Mouse (Mus musculus) heart, embryonic 11.5 days (tissue): Measurements from ENCODE around the gene Spata33. TPM values are rescaled to one million over a fixed set of nuclear protein-coding genes. Genes with fewer than 3 reads are reported as not detected.
A peak's percentile ranks its signal among the peaks of the same experiment; 100 is the strongest.
"Not testable (repeated sequence)": the region's sequence is repeated elsewhere in the genome, so short reads cannot be mapped to it uniquely, and the experiment has no call there.

Source experiments
- ATAC-seq: fragments of 200-750 bp; cut with Nextera tagmentation; replicated peaks from 2 replicates; pipeline ENCODE4 v1.8.0; 2017; ENCODE audit warnings: moderate library complexity; ENCODE audit not compliant: insufficient number of reproducible peaks, low FRiP score, low TSS enrichment
- H3K27ac ChIP-seq: fragments of 300-500 bp; sonication (generic); 2 replicates; pipeline ENCODE4 v1.5.1; 2014; ENCODE audit warnings: mild to moderate bottlenecking, low read depth, low read length
- H3K27me3 ChIP-seq: fragments of 300-500 bp; sonication (generic); 2 replicates; pipeline ENCODE4 v1.6.1; 2014; ENCODE audit warnings: mild to moderate bottlenecking, low read length, mixed read lengths; ENCODE audit not compliant: control insufficient read depth, insufficient read depth
- H3K36me3 ChIP-seq: fragments of 300-500 bp; sonication (generic); 2 replicates; pipeline ENCODE4 v1.6.1; 2014; ENCODE audit warnings: mild to moderate bottlenecking, low read length, moderate library complexity, mixed read lengths; ENCODE audit not compliant: control insufficient read depth, insufficient read depth
- H3K4me1 ChIP-seq: fragments of 300-500 bp; sonication (generic); 2 replicates; pipeline ENCODE4 v1.6.1; 2014; ENCODE audit warnings: low read length; ENCODE audit not compliant: control insufficient read depth, insufficient read depth
- H3K4me2 ChIP-seq: fragments of 300-500 bp; sonication (generic); 2 replicates; pipeline ENCODE4 v1.6.1; 2014; ENCODE audit warnings: mild to moderate bottlenecking, moderate library complexity
- H3K4me3 ChIP-seq: fragments of 300-500 bp; sonication (generic); 2 replicates; pipeline ENCODE4 v1.5.1; 2014; ENCODE audit warnings: low read depth, low read length
- H3K9ac ChIP-seq: fragments of 300-500 bp; sonication (generic); 2 replicates; pipeline ENCODE4 v1.6.1; 2014; ENCODE audit warnings: mild to moderate bottlenecking, low read depth, low read length, moderate library complexity
- H3K9me3 ChIP-seq: fragments of 300-500 bp; sonication (generic); replicated peaks from 2 replicates; pipeline ENCODE4 v1.6.1; 2016; ENCODE audit warnings: low read length; ENCODE audit not compliant: control insufficient read depth
- WGBS: fragments of 180-500 bp; shearing (Covaris S2); extraction: QIAGEN DNeasy Blood & Tissue Kit; methylation state at CpG from one replicate; pipeline ENCODE4 v1.1.7; 2014; ENCODE audit not compliant: insufficient replicate concordance; 5-methylcytosine and 5-hydroxymethylcytosine counted together
- polyA plus RNA-seq: library from polyadenylated mRNA; unstranded; fragments of >200 nt; fragmentation: Nextera tagmentation; extraction: Ambion mirVana; gene quantifications from 2 replicates; pipeline ENCODE4 v1.2.1, GENCODE M21; 2014

Spata33 gene
- polyA plus RNA-seq, 1 experiment from 2014 or later = 5.0 TPM

DNA sequence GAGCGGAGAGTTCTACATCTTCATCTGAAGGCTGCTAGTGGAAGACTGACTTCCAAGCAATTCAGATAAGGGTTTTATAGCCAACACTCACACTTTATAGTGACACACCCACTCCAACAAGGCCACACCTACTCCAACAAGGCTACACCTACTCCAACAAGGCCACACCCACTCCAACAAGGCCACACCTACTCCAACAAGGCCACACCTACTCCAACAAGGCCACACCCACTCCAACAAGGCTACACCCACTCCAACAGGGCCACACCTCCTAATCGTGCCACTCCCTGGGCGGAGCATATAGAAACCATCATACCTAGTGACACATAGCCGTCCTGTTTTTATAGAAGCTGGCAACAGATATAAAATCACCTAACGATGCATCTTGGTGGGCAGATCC is 15.6 kb upstream of the Spata33 start:
- not testable (repeated sequence) for H3K9me3 ChIP-seq, H3K4me1 ChIP-seq, H3K4me2 ChIP-seq, H3K27me3 ChIP-seq, ATAC-seq, H3K4me3 ChIP-seq, H3K9ac ChIP-seq, H3K27ac ChIP-seq, H3K36me3 ChIP-seq
- WGBS = 66% methylated on average over 5 of the region's 5 CpGs

DNA sequence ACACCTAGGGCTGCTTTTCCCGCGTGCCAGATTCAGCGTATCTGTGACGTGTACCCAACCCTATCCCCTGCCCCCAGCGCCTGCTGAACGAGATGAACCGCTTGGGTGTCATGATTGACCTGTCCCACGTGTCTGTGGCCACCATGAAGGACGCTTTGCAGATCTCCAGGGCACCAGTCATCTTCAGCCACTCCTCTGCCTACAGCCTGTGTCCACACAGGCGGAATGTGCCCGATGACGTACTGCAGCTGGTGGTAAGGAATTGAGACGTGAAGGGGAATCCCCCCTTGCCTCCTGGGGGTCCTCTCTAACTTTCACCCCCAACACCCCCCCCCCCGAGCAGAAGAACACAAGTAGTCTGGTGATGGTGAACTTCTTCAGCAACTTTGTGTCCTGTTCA is 12.8 kb upstream of the Spata33 start:
- ATAC-seq = no peak
- H3K9ac ChIP-seq = no peak overlapping the region
- H3K9me3 ChIP-seq = no peaks in the 10 kb centered on the region
- H3K36me3 ChIP-seq = no peaks in the 10 kb centered on the region
- H3K4me3 ChIP-seq = no peak overlapping the region
- 57% methylated on average over 14 of the region's 14 CpGs for WGBS
- H3K4me1 ChIP-seq = no peaks in the 10 kb centered on the region
- no peak overlapping the region for H3K27ac ChIP-seq
- peaks cover 3% of the 10 kb centered on the region; the same call in 1 of the 2 replicates for H3K27me3 ChIP-seq
- H3K4me2 ChIP-seq = no peak overlapping the region

DNA sequence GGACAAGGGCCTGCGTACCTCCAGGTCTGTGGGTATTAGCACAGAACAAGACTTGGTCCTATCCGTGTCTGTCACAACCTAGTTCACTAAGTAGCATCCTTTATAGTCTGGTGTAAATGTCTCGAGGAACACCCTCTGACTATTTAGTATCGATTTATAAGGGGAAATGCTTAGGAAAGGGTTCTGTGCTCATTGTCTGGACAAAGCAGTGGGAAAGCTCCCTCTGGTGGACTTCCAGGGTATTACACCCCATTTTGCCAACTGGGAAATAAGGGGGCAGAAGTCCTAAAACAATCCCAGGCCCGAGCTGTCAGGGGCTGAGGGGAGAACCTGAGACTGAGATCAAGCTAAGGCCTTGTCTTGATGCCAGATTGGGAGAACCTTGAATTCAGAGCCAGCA is 10.3 kb upstream of the Spata33 start:
- H3K4me2 ChIP-seq = no peak overlapping the region
- H3K4me3 ChIP-seq = no peak overlapping the region
- no peak overlapping the region for H3K27ac ChIP-seq
- ATAC-seq = no peak
- no peaks in the 10 kb centered on the region for H3K9me3 ChIP-seq
- peaks cover 3% of the 10 kb centered on the region; the same call in 1 of the 2 replicates for H3K27me3 ChIP-seq
- 36% methylated on average over 5 of the region's 5 CpGs for WGBS
- H3K36me3 ChIP-seq = peaks cover 7% of the 10 kb centered on the region
- H3K9ac ChIP-seq = no peak overlapping the region
- H3K4me1 ChIP-seq = no peaks in the 10 kb centered on the region

DNA sequence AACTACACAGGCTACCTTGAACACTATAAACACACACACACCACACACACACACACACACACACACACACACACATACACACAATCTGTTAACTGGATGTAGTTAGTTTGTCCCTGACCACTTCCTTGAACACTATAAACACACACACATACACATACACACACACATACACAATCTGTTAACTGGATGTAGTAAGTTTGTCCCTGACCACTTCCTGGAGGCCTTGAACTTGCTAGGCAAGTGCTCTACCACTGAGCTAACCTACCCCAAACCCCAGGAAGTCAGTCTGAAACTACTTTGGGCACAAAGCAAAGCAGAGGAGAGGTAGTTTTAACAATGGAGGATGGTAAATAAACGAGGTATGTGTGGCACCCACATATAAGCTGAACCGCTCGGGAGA is 9.1 kb upstream of the Spata33 start:
- WGBS = 88% methylated on average over 3 of the region's 3 CpGs
- Histone ChIP-seq H3K9ac (no peak overlapping the region), H3K27ac (no peak overlapping the region), H3K36me3 (peaks cover 13% of the 10 kb centered on the region), H3K4me3 (no peak overlapping the region), H3K4me2 (no peak overlapping the region), H3K4me1 (no peaks in the 10 kb centered on the region), H3K27me3 (peaks cover 3% of the 10 kb centered on the region; the same call in 1 of the 2 replicates), H3K9me3 (no peaks in the 10 kb centered on the region)
- no peak for ATAC-seq

DNA sequence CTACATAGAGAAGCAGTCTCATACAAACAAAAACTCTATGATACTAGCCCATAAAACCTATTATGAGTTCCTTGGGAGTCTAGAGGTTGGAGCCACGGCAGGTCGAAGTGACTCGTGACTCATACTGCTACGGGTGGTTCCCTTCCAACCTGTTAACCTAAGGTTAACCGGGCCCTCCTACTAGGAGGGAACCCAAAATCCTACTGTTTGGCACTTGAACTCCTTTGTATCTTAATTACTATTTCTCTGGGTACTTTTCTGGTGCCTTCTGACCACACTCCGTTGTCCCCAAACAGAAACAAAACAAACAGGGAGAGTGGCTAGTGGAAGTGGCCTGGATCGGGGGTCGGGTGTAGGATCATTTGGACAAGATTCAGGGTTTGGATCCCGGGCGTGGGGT is 756 bp upstream of the Spata33 start:
- peak overlapping the region; percentile 81 for H3K4me2 ChIP-seq
- H3K4me1 ChIP-seq = peaks cover 21% of the 10 kb centered on the region
- peaks cover 12% of the 10 kb centered on the region for H3K36me3 ChIP-seq
- 44% methylated on average over 10 of the region's 10 CpGs for WGBS
- ATAC-seq = no peak
- H3K4me3 ChIP-seq = peak overlapping the region; percentile 95
- no peak overlapping the region for H3K27ac ChIP-seq
- no peaks in the 10 kb centered on the region for H3K9me3 ChIP-seq
- H3K27me3 ChIP-seq = no peaks in the 10 kb centered on the region
- H3K9ac ChIP-seq = peak overlapping the region; percentile 96

DNA sequence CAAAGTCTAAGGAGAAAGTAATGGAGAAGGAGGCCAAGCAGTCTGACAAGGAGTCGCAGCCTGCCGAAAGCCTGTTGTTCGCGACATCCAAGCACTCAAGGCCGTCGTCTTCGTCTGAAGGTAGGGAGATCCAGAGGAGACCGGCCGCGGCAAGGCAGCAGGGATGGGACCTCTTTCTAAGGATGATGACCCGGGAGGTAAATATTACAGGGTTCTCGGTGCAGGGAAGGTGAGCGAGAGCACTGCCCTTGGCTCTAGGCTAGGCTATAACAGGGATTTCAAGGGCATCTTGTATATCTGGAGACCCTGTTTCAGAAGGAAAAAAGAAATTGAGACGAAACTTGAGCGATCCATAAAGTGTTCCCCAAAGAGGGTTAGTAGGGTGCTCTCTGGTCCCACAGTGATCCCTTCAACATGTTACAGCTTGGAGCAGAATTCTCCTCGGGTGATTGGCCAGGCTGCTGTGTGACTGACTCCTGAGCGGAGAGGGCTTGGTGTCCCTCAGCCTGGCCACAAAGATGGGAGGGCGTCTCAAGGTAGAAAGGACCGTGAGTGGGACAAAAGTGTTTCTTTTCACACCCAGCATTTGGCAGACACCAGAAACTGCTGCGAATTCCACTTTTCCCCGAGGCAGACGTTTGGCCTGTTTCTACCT is 613 bp downstream of the Spata33 start:
- H3K9me3 ChIP-seq = no peaks in the 10 kb centered on the region
- H3K4me1 ChIP-seq = peaks cover 21% of the 10 kb centered on the region
- no peaks in the 10 kb centered on the region for H3K27me3 ChIP-seq
- peak overlapping the region; percentile 42 for H3K27ac ChIP-seq
- peak overlapping the region; percentile 95 for H3K4me3 ChIP-seq
- 17% methylated on average over 22 of the region's 22 CpGs for WGBS
- ATAC-seq = no peak
- H3K9ac ChIP-seq = peak overlapping the region; percentile 96
- peak overlapping the region; percentile 81 for H3K4me2 ChIP-seq
- peaks cover 2% of the 10 kb centered on the region; the same call in 1 of the 2 replicates for H3K36me3 ChIP-seq

DNA sequence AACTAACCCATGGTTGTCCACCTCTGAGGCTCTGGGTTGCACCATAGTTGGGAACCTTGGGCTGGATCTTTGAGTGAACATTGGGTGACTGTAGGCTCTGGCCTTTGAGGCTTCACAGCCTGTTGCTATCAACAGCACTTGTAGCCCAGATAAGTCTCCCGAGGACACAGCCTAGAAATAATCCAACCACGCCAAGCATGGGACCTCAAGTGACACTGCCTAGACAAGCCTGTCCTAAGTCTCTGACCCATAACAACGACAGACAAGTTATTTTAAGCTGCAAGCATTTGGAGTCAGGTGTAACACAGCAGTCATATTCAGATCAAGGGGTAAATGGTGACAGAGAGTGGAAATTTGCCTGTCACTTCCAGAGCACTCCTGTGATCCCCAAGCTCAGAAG is 2.8 kb downstream of the Spata33 start:
- H3K4me2 ChIP-seq = peak overlapping the region; percentile 6; the same call in 1 of the 2 replicates
- no peak overlapping the region for H3K9ac ChIP-seq
- H3K36me3 ChIP-seq = 0 out of 2 replicates have a peak, but pooled peaks cover 2% of the 10 kb centered on the region
- no peaks in the 10 kb centered on the region for H3K9me3 ChIP-seq
- no peaks in the 10 kb centered on the region for H3K27me3 ChIP-seq
- H3K4me1 ChIP-seq = peaks cover 21% of the 10 kb centered on the region
- H3K4me3 ChIP-seq = no peak overlapping the region
- 40% methylated on average over 3 of the region's 3 CpGs for WGBS
- no peak overlapping the region for H3K27ac ChIP-seq
- no peak for ATAC-seq

DNA sequence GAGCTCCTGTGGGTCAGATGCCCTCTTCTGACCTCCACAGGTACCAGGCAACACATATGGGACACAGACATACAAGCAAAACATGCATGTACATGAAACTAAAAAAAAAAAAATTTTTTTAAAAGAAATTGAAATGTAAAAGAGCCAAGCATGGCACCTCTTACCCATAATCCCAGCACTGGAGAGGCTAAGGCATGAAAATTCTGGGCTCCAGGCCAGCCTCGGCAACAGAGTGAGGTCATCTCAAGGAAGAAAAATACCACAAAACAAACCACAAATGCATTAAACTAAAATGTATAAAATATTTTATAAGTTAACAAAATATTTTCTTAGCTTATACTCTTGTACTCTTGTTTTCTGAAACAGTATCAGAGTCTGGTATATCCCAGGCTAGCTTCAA is 8.3 kb downstream of the Spata33 start:
- WGBS = 79% methylated on average over 1 of the region's 1 CpGs
- no peak for ATAC-seq
- Histone ChIP-seq H3K9ac (no peak overlapping the region), H3K4me1 (peaks cover 8% of the 10 kb centered on the region), H3K36me3 (no peaks in the 10 kb centered on the region), H3K4me3 (no peak overlapping the region), H3K27me3 (no peaks in the 10 kb centered on the region), H3K4me2 (no peak overlapping the region), H3K9me3 (no peaks in the 10 kb centered on the region), H3K27ac (no peak overlapping the region)
